Mouse (Mus musculus): ENCODE data around the gene Spin2d.
"Not testable (repeated sequence)": the region's sequence is repeated elsewhere in the genome, so short reads cannot be mapped to it uniquely, and the experiment has no call there.

GRCm38 (mm10) chrX:73143218-73143618 is 33.6 kb downstream of the Spin2d start:
- TF ChIP-seq CTCF (IDR thresholded peaks at IDR 0.05; ENCODE audit: extremely low read depth, insufficient read length, insufficient replicate concordance, low read depth, low read length); POLR2A (IDR thresholded peaks at IDR 0.05; ENCODE audit: low read depth, low read length): not testable (repeated sequence)
